Mouse (Mus musculus) testis, adult 2 months (tissue): Measurements from ENCODE around the gene Plekho1. TPM values are rescaled to one million over a fixed set of nuclear protein-coding genes. Genes with fewer than 3 reads are reported as not detected.

Experiments used
- H3K27ac ChIP-seq: fragments of 200-500 bp; 2 replicates; pipeline ENCODE4 v1.5.1; 2012; ENCODE audit warnings: low read depth, low read length; ENCODE audit not compliant: control insufficient read depth, insufficient read depth
- H3K27me3 ChIP-seq: fragments of 200-500 bp; 2 replicates; pipeline ENCODE4 v1.6.1; 2012; ENCODE audit warnings: mild to moderate bottlenecking, low read length, moderate library complexity; ENCODE audit not compliant: control insufficient read depth, insufficient read depth
- H3K36me3 ChIP-seq: fragments of 200-500 bp; 2 replicates; pipeline ENCODE4 v1.6.1; 2012; ENCODE audit warnings: mild to moderate bottlenecking, low read length; ENCODE audit not compliant: control insufficient read depth, insufficient read depth
- H3K4me1 ChIP-seq: fragments of 200-500 bp; 2 replicates; pipeline ENCODE4 v1.6.1; 2012; ENCODE audit warnings: low read length; ENCODE audit not compliant: control insufficient read depth, insufficient read depth
- H3K4me3 ChIP-seq: fragments of 200-500 bp; 2 replicates; pipeline ENCODE4 v1.5.1; 2012; ENCODE audit warnings: low read depth, mild to moderate bottlenecking, low read length, moderate library complexity, mixed read lengths; ENCODE audit not compliant: control insufficient read depth
- CTCF ChIP-seq: fragments of 200-500 bp; IDR thresholded peaks from 2 replicates; pipeline ENCODE4 v1.5.1; 2012; ENCODE audit warnings: low read depth, mild to moderate bottlenecking, inconsistent platforms, low read length, moderate library complexity; ENCODE audit not compliant: control insufficient read depth, insufficient read depth, insufficient replicate concordance
- POLR2A ChIP-seq: fragments of 200-500 bp; IDR thresholded peaks from 2 replicates; pipeline ENCODE4 v1.6.1; 2012; ENCODE audit warnings: low read depth, mild to moderate bottlenecking, inconsistent platforms, low read length, moderate library complexity; ENCODE audit not compliant: control insufficient read depth
- polyA plus RNA-seq: library from polyadenylated mRNA; depleted of rRNA; stranded (reverse); fragments of >200 nt; gene quantifications from 2 replicates; pipeline ENCODE4 v1.2.3, GENCODE M21; 2012

The Plekho1 gene
- polyA plus RNA-seq, 1 experiment, result 43.8 TPM

DNA sequence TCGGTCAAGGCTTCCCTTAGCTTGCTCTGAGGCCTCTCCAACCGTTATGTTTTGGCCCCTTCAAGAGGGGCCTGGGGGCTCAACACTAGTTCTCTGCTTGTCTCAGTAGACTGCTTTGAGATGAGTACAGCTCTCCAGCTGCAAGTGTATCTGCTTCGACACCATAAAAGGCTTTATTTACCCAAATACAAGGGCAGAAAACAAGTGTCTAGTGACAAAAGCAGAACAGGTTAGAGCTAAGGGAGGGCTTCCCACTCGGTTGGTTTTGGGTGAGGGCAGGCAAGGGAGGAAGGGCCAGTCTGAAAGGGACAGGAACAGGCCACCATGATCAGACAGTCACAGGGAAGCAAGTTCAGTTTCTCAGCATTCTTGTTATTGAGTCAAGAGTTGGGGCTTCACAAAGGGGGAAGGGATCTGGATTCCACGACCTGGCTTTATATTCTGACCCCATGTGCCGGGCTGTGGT is 1.4 kb downstream of the Plekho1 start:
- Histone ChIP-seq H3K36me3 (no peaks in the 10 kb centered on the region), H3K4me3 (peak overlapping the region; percentile 20), H3K27ac (peak overlapping the region; percentile 62), H3K4me1 (peaks cover 6% of the 10 kb centered on the region), H3K27me3 (no peaks in the 10 kb centered on the region)
- TF ChIP-seq CTCF (no peak), POLR2A (no peak)

DNA sequence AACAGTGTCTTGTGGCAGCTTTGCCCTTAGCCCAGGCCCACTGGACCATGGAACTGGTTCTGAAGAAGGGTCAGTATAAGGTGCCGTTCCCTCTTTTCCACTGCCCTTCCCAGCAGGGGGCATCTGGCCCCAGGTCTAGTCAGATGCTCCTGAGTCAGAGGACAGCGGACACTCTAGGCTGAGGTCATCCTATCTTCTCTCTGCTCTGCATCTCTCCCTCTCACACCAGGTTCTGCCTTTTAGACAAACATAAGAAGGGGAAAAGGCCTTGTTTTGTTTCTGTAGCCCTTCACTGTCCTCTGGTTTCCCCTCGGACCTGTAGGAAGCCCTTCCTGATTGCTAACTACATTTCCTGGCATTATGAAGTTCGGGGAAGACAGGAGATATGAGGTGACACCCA is 1.9 kb downstream of the Plekho1 start:
- TF ChIP-seq POLR2A (no peak), CTCF (no peak)
- Histone ChIP-seq H3K4me1 (peaks cover 6% of the 10 kb centered on the region), H3K27ac (peak overlapping the region; percentile 62; the same call in 1 of the 2 replicates), H3K27me3 (no peaks in the 10 kb centered on the region), H3K36me3 (no peaks in the 10 kb centered on the region), H3K4me3 (no peak overlapping the region)

DNA sequence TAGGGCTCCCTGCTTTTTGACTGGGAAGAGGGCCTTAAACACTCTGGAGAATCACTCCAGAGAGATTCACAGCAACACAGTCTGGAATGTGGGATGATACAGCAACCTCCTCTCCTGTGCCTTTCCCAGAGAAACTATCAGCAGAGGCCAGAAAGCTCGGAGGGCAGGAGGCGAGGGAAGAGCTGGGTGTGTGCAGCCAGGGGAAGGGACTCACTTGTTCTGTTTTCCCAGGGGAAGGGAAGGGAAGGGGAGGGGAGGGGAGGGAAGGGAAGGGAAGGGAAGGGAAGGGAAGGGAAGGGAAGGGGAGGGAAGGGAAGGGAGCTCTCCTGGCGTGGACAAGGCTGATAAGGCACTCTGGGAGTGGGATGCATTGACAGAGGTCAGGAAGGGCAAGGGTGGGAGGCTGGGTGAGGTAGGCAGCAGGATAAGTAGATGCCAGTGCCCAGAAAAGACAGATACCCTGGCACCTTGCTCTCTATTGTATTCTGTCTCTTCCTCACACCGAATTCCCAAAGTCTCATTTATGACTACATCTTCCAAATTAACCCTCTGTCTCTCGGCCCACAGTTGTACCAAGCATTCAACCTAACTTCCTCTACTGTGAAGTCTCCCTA is 2.7 kb downstream of the Plekho1 start:
- no peak for TF ChIP-seq POLR2A
- no peak for TF ChIP-seq CTCF
- no peak overlapping the region for H3K4me3 ChIP-seq
- peaks cover 6% of the 10 kb centered on the region for H3K4me1 ChIP-seq
- H3K36me3 ChIP-seq, result no peaks in the 10 kb centered on the region
- H3K27ac ChIP-seq, result 0 out of 2 replicates have a peak overlapping the region, but pooled peaks have one; percentile 35
- no peaks in the 10 kb centered on the region for H3K27me3 ChIP-seq

DNA sequence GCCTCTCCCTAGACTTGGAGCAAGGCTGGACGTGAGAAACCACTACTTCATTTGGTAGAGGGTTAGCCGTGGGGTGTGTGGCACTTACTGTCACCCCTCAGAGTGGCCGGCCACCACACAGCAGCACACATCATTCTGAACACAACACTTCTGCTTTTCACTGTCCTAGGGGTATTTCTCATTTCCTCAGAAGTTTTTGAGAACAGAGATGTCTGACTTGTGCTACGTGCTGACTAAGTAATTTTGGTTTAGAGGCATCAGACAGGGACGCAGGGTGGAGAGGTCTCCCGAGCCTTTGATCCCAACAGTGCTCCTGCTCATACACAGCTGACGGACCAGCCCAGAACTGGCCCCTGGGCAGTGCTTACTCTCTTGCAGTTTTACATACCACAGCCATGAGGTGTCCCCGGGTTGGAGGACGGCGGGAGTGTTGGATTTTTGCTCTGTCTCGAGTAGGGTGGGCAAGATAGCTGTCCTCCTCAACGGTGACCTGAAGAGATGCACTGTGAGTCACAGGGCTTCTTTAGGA is 5.3 kb downstream of the Plekho1 start:
- no peaks in the 10 kb centered on the region for H3K36me3 ChIP-seq
- no peaks in the 10 kb centered on the region for H3K27me3 ChIP-seq
- H3K4me1 ChIP-seq, result peaks cover 19% of the 10 kb centered on the region
- TF ChIP-seq CTCF, result no peak
- no peak for TF ChIP-seq POLR2A
- no peak overlapping the region for H3K4me3 ChIP-seq
- no peak overlapping the region for H3K27ac ChIP-seq

DNA sequence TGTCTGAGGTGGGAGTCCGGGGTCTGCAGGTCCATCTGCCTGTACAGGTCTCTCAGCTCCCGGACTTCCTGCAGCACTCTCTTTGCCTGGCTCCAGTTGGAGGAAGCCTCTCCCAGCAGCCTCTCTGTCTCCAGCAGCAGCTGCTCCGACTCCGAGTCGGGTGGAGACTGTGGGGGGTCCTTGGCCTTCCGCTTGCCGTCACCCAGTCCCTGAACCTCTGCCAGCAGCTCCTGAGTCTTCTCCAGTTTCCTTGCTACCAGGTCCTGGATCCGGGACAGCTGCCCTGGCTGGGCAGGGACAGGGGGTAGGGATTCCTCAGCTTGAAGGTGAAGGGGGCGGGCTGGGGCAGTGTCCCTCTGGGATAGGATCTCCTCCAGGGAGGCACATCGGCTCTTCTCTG is 6.8 kb downstream of the Plekho1 start:
- Histone ChIP-seq H3K27me3 (no peaks in the 10 kb centered on the region), H3K36me3 (no peaks in the 10 kb centered on the region), H3K27ac (no peak overlapping the region), H3K4me1 (peaks cover 14% of the 10 kb centered on the region), H3K4me3 (no peak overlapping the region)
- TF ChIP-seq POLR2A, result no peak
- TF ChIP-seq CTCF, result no peak

DNA sequence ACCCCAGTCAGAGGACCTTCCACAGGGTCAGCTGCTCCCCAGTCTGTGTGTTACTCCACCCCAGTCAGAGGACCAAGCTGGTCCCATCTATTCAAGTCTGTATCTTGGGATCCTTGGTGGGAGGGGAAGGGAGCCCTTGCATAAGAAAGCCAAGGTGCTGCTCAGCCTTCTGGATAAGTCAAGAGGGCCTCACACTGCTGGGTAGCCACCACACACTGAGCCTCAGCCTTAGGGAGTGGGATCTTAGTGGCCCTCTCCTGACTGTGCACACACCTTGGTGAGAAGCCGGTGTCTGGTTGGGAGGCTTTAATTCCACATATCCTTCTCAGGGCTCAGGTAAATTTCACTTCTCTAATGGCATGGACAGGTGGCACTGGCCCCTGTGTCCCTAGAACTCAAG is 7.7 kb downstream of the Plekho1 start:
- Histone ChIP-seq H3K27me3 (no peaks in the 10 kb centered on the region), H3K27ac (no peak overlapping the region), H3K36me3 (no peaks in the 10 kb centered on the region), H3K4me3 (no peak overlapping the region), H3K4me1 (peaks cover 14% of the 10 kb centered on the region)
- TF ChIP-seq POLR2A (no peak), CTCF (no peak)

DNA sequence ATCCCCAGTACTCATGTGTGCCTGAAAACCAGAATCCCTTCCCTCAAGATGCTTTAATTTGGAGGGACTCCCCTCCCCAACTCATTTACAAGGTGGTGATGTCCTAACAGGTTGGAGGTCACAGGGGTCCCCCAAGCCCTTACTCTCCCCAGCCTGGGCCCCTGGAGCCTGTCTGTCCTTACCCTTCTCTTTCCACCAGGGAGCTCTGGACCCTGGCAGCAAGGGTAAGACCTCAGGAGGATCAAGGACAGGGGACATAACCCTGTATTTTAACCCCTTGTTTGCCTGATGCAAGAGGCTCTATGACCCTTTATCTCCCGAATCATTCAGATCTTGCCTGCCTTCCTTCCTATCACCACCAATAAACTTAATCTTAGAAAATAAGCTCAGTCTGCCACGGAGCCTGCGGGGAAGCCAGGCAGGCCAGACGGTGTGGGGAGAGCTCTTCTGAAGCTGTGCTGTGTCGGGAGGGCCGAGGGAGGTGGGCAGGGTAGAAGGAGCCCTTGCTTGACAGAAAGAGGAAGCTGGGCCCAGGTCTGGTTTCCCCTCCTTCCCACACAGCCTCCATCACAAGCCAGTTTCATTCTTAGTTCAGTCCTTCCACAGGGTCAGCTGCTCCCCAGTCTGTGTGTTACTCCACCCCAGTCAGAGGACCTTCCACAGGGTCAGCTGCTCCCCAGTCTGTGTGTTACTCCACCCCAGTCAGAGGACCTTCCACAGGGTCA is 8.3 kb downstream of the Plekho1 start:
- Histone ChIP-seq H3K4me3 (no peak overlapping the region), H3K27ac (no peak overlapping the region), H3K4me1 (peaks cover 14% of the 10 kb centered on the region), H3K27me3 (no peaks in the 10 kb centered on the region), H3K36me3 (no peaks in the 10 kb centered on the region)
- TF ChIP-seq CTCF (no peak), POLR2A (no peak)
